ENCODE assay signal across 9 mouse cellular contexts in genomic region chr7:7277556-7277955, GRCm38 (mm10). TPM values are rescaled to one million over a fixed set of nuclear protein-coding genes. Genes with fewer than 3 reads are reported as not detected.
A peak's percentile ranks its signal among the peaks of the same experiment; 100 is the strongest.
DNase-seq lines count a peak whose midpoint lies in the region; ATAC-seq and TF ChIP-seq lines count a peak whose summit lies in the region.
"Not testable (repeated sequence)": the region's sequence is repeated elsewhere in the genome, so short reads cannot be mapped to it uniquely, and the experiment has no call there.
"Had no signal": no experiment of that assay in that cellular context is flagged by ENCODE, and none has a peak within 500 bp of the region (broad histone marks: within the 10 kb centered on the region; RNA-seq: fewer than 3 reads in every experiment).

No protein-coding gene starts in this region.

- H3K4me1 ChIP-seq in MEL (ENCODE audit: control insufficient read depth in 1 of 2, insufficient read depth in 2 of 2, low read length in 2 of 2); cortical plate, adult 2 months (ENCODE audit: control insufficient read depth, insufficient read depth, low read length); hindbrain, embryonic 15.5 days (replicated peaks); lung, embryonic 16.5 days (replicated peaks; ENCODE audit: control insufficient read depth, insufficient read depth, low read length); neural tube, embryonic 12.5 days: not testable (repeated sequence)

- ATAC-seq in hindbrain, embryonic 15.5 days (ENCODE audit: low FRiP score, low read depth): peak; percentile 70; the same call in 1 of the 2 replicates
- peak; percentile 63; the same call in 1 of the 2 replicates for ATAC-seq in lung, embryonic 16.5 days (ENCODE audit: low read depth)
- ATAC-seq in neural tube, embryonic 12.5 days (ENCODE audit: low FRiP score, low read depth): peak; percentile 71

- 46% methylated on average over 24 of the region's 24 CpGs for whole genome bisulfite sequencing in hindbrain, embryonic 15.5 days
- WGBS in lung, embryonic 16.5 days: 38% methylated on average over 24 of the region's 24 CpGs
- 49% methylated on average over 24 of the region's 24 CpGs for WGBS in neural tube, embryonic 12.5 days

- TF ChIP-seq POLR2A in MEL (IDR thresholded peaks at IDR 0.05; ENCODE audit: control insufficient read depth in 1 of 2, insufficient read depth in 1 of 2, low read depth in 1 of 2, low read length in 2 of 2, poor library complexity in 1 of 2); cortical plate, adult 2 months (IDR thresholded peaks at IDR 0.05; ENCODE audit: extremely low read depth, insufficient read depth, low read length): not testable (repeated sequence)

- peak overlapping the region in 1 of 2 experiments; percentile 10; a peak in 2 of 4 replicates for H3K4me3 ChIP-seq in MEL (ENCODE audit: control insufficient read depth in 1 of 2, insufficient read depth in 1 of 2, low read depth in 2 of 2, low read length in 2 of 2)
- H3K4me3 ChIP-seq in cortical plate, adult 2 months (ENCODE audit: insufficient read depth, low read length): peak overlapping the region; percentile 79
- peak overlapping the region; percentile 32 for H3K4me3 ChIP-seq in hindbrain, embryonic 15.5 days
- H3K4me3 ChIP-seq in lung, embryonic 16.5 days (ENCODE audit: low read length): peak overlapping the region; percentile 46
- H3K4me3 ChIP-seq in neural tube, embryonic 12.5 days: peak overlapping the region; percentile 19

- H3K79me2 ChIP-seq in MEL (ENCODE audit: control insufficient read depth, insufficient read depth, low read length, poor library complexity): not testable (repeated sequence)

- not testable (repeated sequence) for H3K27me3 ChIP-seq in MEL (ENCODE audit: control insufficient read depth in 1 of 2, insufficient read depth in 2 of 2, low read length in 2 of 2); hindbrain, embryonic 15.5 days; lung, embryonic 16.5 days (ENCODE audit: control insufficient read depth, insufficient read depth, low read depth, low read length); neural tube, embryonic 12.5 days (replicated peaks)

- TF ChIP-seq EP300 in MEL (IDR thresholded peaks at IDR 0.05; ENCODE audit: low read depth in 1 of 2, low read length in 2 of 2): not testable (repeated sequence)

- not testable (repeated sequence) for H3K9ac ChIP-seq in MEL (ENCODE audit: control insufficient read depth, low read depth, low read length, poor library complexity, severe bottlenecking)
- peak overlapping the region; percentile 7 for H3K9ac ChIP-seq in hindbrain, embryonic 15.5 days
- H3K9ac ChIP-seq in lung, embryonic 16.5 days (ENCODE audit: low read length): peak overlapping the region; percentile 43; the same call in 1 of the 2 replicates
- H3K9ac ChIP-seq in neural tube, embryonic 12.5 days: peak overlapping the region; percentile 2; the same call in 1 of the 2 replicates

- H3K27ac ChIP-seq in MEL (ENCODE audit: control insufficient read depth, low read depth, low read length); neural tube, embryonic 12.5 days: not testable (repeated sequence)
- H3K27ac ChIP-seq in cortical plate, adult 2 months (ENCODE audit: insufficient read depth, low read length): peak overlapping the region; percentile 60; the same call in 1 of the 2 replicates
- peak overlapping the region; percentile 46 for H3K27ac ChIP-seq in hindbrain, embryonic 15.5 days (replicated peaks)
- peak overlapping the region; percentile 61 for H3K27ac ChIP-seq in lung, embryonic 16.5 days (ENCODE audit: low read length)

- peak; percentile 49 for DNase-seq in MEL (ENCODE audit: low read depth, low spot score)
- peak; percentile 42 for DNase-seq in forelimb bud, embryonic 11.5 days (ENCODE audit: low read depth, low spot score)
- peak; percentile 25 to 29 for DNase-seq in layer of hippocampus, postnatal 25 days (ENCODE audit: extremely low spot score in 1 of 2, low spot score in 1 of 2)
- peak; percentile 66 for DNase-seq in testis, postnatal 14 days (ENCODE audit: low spot score)

- TF ChIP-seq RAD21 in MEL (IDR thresholded peaks at IDR 0.05; ENCODE audit: low read depth, low read length): not testable (repeated sequence)

- not testable (repeated sequence) for H3K36me3 ChIP-seq in MEL (ENCODE audit: control insufficient read depth in 1 of 2, insufficient read depth in 2 of 2, low read length in 2 of 2); hindbrain, embryonic 15.5 days; lung, embryonic 16.5 days (ENCODE audit: control insufficient read depth, insufficient read depth, low read length); neural tube, embryonic 12.5 days

- not testable (repeated sequence) for H3K9me3 ChIP-seq in MEL (replicated peaks; ENCODE audit: insufficient read depth, low read length); hindbrain, embryonic 15.5 days; lung, embryonic 16.5 days (ENCODE audit: control insufficient read depth, low read length); neural tube, embryonic 12.5 days

- peak overlapping the region; percentile 30 for H3K4me2 ChIP-seq in hindbrain, embryonic 15.5 days
- peak overlapping the region; percentile 41 for H3K4me2 ChIP-seq in lung, embryonic 16.5 days (ENCODE audit: low read depth, low read length)
- H3K4me2 ChIP-seq in neural tube, embryonic 12.5 days (replicated peaks): peak overlapping the region; percentile 31

- TF ChIP-seq CTCF in MEL (IDR thresholded peaks at IDR 0.05 in 2 of 3, conservative IDR thresholded peaks at IDR 0.05 in 1 of 3; ENCODE audit: control insufficient read depth in 1 of 3, insufficient read depth in 1 of 3, low read depth in 2 of 3, low read length in 3 of 3, poor library complexity in 1 of 3, severe bottlenecking in 1 of 3); cortical plate, adult 2 months (IDR thresholded peaks at IDR 0.05; ENCODE audit: extremely low read depth, insufficient read depth, low read length): not testable (repeated sequence)

RNA-seq across cellular contexts. Expression of gene Gm45844, which starts 0.5 kb away (rescaled TPM):
- 0.42 and 0.72 TPM in 2 replicates for total RNA-seq in MEL (2012; rRNA removed)
- 1 to 10 TPM in 1 of 2 experiments, not detected in 1; 1.5 TPM for polyA plus RNA-seq in MEL (2012; ENCODE audit: insufficient read depth in 1 of 2, insufficient read length in 2 of 2, low read depth in 1 of 2, low replicate concordance in 2 of 2, missing spikeins in 1 of 2)
- 8.3 and 9.2 TPM in 2 replicates for polyA plus RNA-seq in cortical plate, adult 2 months (2012; rRNA removed)
- 9.8 and 10.1 TPM in 2 replicates for polyA plus RNA-seq in hindbrain, embryonic 15.5 days (2015; fragmentation: Nextera tagmentation; extraction: Ambion mirVana)
- total RNA-seq in layer of hippocampus, postnatal 25 days (2021): 10 to 100 TPM; 10.9 to 13.5 TPM
- polyA plus RNA-seq in lung, embryonic 16.5 days (2015; fragmentation: Nextera tagmentation; extraction: Ambion mirVana): 2.9 TPM in 2 replicates
- polyA plus RNA-seq in neural tube, embryonic 12.5 days (2016; fragmentation: Nextera tagmentation; extraction: Ambion mirVana): 2.5 and 3.5 TPM in 2 replicates

RNA-seq across cellular contexts. Expression of gene Clcn4, which starts 23.1 kb away (rescaled TPM):
- total RNA-seq in MEL (2012; rRNA removed): 12.9 and 16.5 TPM in 2 replicates
- polyA plus RNA-seq in MEL (2012; ENCODE audit: insufficient read depth in 1 of 2, insufficient read length in 2 of 2, low read depth in 1 of 2, low replicate concordance in 2 of 2, missing spikeins in 1 of 2): 10 to 100 TPM in 1 of 2 experiments, not detected in 1; 14.1 TPM
- 94.9 and 96.7 TPM in 2 replicates for polyA plus RNA-seq in cortical plate, adult 2 months (2012; rRNA removed)
- 184 and 202 TPM in 2 replicates for polyA plus RNA-seq in hindbrain, embryonic 15.5 days (2015; fragmentation: Nextera tagmentation; extraction: Ambion mirVana)
- 100 to 1,000 TPM; 137 to 138 TPM for total RNA-seq in layer of hippocampus, postnatal 25 days (2021)
- polyA plus RNA-seq in lung, embryonic 16.5 days (2015; fragmentation: Nextera tagmentation; extraction: Ambion mirVana): 50.2 and 51.0 TPM in 2 replicates
- 107 and 108 TPM in 2 replicates for polyA plus RNA-seq in neural tube, embryonic 12.5 days (2016; fragmentation: Nextera tagmentation; extraction: Ambion mirVana)

RNA-seq across cellular contexts. Expression of gene Vmn2r29, which starts 30.4 kb away (rescaled TPM):
- 0.12 TPM in 1 of 2 replicates, not detected in the other for total RNA-seq in MEL (2012; rRNA removed)
- polyA plus RNA-seq in MEL (2012; ENCODE audit: insufficient read depth in 1 of 2, insufficient read length in 2 of 2, low read depth in 1 of 2, low replicate concordance in 2 of 2, missing spikeins in 1 of 2): not detected
- 3.9 and 4.7 TPM in 2 replicates for polyA plus RNA-seq in cortical plate, adult 2 months (2012; rRNA removed)
- polyA plus RNA-seq in hindbrain, embryonic 15.5 days (2015; fragmentation: Nextera tagmentation; extraction: Ambion mirVana): 1.5 and 1.7 TPM in 2 replicates
- total RNA-seq in layer of hippocampus, postnatal 25 days (2021): 1 to 10 TPM; 1.2 to 2.3 TPM
- polyA plus RNA-seq in lung, embryonic 16.5 days (2015; fragmentation: Nextera tagmentation; extraction: Ambion mirVana): 0.40 and 0.58 TPM in 2 replicates
- polyA plus RNA-seq in neural tube, embryonic 12.5 days (2016; fragmentation: Nextera tagmentation; extraction: Ambion mirVana): 0.43 and 0.83 TPM in 2 replicates

RNA-seq across cellular contexts. Expression of gene Vmn2r30, which starts 59.9 kb away (rescaled TPM):
- not detected in 2 replicates for total RNA-seq in MEL (2012; rRNA removed)
- not detected for polyA plus RNA-seq in MEL (2012; ENCODE audit: insufficient read depth in 1 of 2, insufficient read length in 2 of 2, low read depth in 1 of 2, low replicate concordance in 2 of 2, missing spikeins in 1 of 2)
- polyA plus RNA-seq in cortical plate, adult 2 months (2012; rRNA removed): 0.02 TPM in 1 of 2 replicates, not detected in the other
- polyA plus RNA-seq in hindbrain, embryonic 15.5 days (2015; fragmentation: Nextera tagmentation; extraction: Ambion mirVana): not detected in 2 replicates
- under 1 TPM; 0.09 to 0.17 TPM for total RNA-seq in layer of hippocampus, postnatal 25 days (2021)
- not detected in 2 replicates for polyA plus RNA-seq in lung, embryonic 16.5 days (2015; fragmentation: Nextera tagmentation; extraction: Ambion mirVana)
- polyA plus RNA-seq in neural tube, embryonic 12.5 days (2016; fragmentation: Nextera tagmentation; extraction: Ambion mirVana): not detected in 2 replicates
- polyA plus RNA-seq: gonadal fat pad, adult 2 months had no signal
